Mouse (Mus musculus): ENCODE data around the gene 1810009A15Rik. TPM values are rescaled to one million over a fixed set of nuclear protein-coding genes. Genes with fewer than 3 reads are reported as not detected.

Gene 1810009A15Rik
- total RNA-seq, 1 experiment = 214 TPM

DNA sequence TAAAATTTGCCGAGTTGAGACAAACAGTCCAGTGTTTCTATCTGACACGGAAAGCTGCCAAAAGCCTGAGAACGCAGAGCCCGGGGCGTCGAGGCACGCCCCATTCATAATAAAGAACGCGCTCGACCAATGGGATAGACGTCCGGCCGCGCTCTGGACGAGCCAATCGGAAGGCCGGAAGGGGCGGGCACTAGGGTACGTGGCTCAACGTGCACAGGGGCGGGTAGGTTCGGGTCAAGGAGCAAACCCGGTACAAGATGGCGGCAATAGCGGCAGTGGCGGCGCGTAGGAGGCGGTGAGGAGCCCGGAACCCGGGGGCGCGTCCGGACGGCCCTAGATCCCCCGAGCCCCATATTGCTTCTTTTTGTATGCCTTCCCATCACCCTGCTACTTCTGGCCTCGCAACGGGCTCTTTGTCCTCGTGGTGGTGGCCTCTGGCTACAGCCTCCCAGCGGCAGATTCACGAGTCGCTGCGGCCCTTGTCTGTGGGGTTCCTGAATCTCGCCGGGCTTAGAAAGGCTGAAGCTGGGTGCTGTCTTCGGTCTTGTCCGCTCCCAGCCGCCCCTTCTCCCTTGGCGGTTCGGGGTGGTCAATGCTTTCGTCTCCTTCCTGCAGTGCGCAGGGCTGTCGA lies 9.3 kb downstream of the 1810009A15Rik start, which contains the start of gene Ganab:
Gene Ganab (plus strand): TSS at position 207 of the 631 bp plus-strand sequence.
- Histone ChIP-seq H3K4me1 (ENCODE audit: control insufficient read depth in 2 of 2, insufficient read depth in 2 of 2, low read length in 2 of 2, poor library complexity in 1 of 2) (peaks cover 2 to 4% of the 10 kb centered on the region in 2 experiments; a peak in 1 of 4 replicates), H3K4me3 (ENCODE audit: insufficient read depth in 1 of 2, low read depth in 1 of 2, low read length in 2 of 2, poor library complexity in 1 of 2, severe bottlenecking in 1 of 2) (peak within 1 kb of the TSS; percentile 96 to 100), H3K9ac (ENCODE audit: insufficient read depth, low read depth, low read length, poor library complexity, severe bottlenecking) (peak within 1 kb of the TSS; percentile 91), H3K27ac (ENCODE audit: insufficient read depth, low read depth, low read length, poor library complexity, severe bottlenecking) (peak within 1 kb of the TSS; percentile 91), H3K36me3 (ENCODE audit: control insufficient read depth, insufficient read depth, low read length, poor library complexity, severe bottlenecking) (peaks cover 21% of the 10 kb centered on the region), H3K9me3 (ENCODE audit: control insufficient read depth, insufficient read depth, low read depth, low read length) (no peaks in the 10 kb centered on the region)
- TF ChIP-seq HCFC1 (IDR thresholded peaks at IDR 0.05; ENCODE audit: borderline replicate concordance, insufficient read depth, low read length) (peak; percentile 54; the same call in 1 of the 2 replicates), CHD2 (IDR thresholded peaks at IDR 0.05; ENCODE audit: low read depth, low read length) (no peak)
- DNase-seq (ENCODE audit: low read depth, low spot score) = peak; percentile 95
- in situ Hi-C loops (cut with MboI; ENCODE audit: low sequenced_read_pairs in 2 of 2, unreplicated experiment in 2 of 2) = no loop called here

DNA sequence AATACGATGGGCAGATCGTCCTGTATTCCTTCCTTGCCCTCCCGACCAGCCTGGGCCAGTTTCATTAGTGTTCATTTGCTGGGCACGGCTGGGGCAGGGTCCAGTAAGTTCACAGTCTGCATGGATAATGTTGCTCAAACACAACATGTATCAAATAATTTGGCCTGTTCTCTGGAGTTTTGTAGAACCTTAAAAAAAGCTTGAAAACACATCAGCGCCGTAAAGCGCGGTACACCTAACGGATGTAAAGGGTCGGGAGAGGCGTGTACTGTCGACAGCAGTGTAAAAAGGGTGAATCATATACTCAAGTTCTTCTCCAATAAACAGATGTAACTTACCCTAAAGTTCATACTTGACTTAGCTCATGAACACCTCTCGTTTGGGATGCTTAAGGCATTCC lies 9.9 kb downstream of the 1810009A15Rik start:
- Histone ChIP-seq H3K27ac (ENCODE audit: insufficient read depth, low read depth, low read length, poor library complexity, severe bottlenecking) (peak overlapping the region; percentile 91), H3K4me1 (ENCODE audit: control insufficient read depth in 2 of 2, insufficient read depth in 2 of 2, low read length in 2 of 2, poor library complexity in 1 of 2) (peaks cover 2 to 4% of the 10 kb centered on the region in 2 experiments; a peak in 1 of 4 replicates), H3K9ac (ENCODE audit: insufficient read depth, low read depth, low read length, poor library complexity, severe bottlenecking) (peak overlapping the region; percentile 91), H3K4me3 (ENCODE audit: insufficient read depth in 1 of 2, low read depth in 1 of 2, low read length in 2 of 2, poor library complexity in 1 of 2, severe bottlenecking in 1 of 2) (peak overlapping the region; percentile 96 to 100), H3K36me3 (ENCODE audit: control insufficient read depth, insufficient read depth, low read length, poor library complexity, severe bottlenecking) (peaks cover 25% of the 10 kb centered on the region), H3K9me3 (ENCODE audit: control insufficient read depth, insufficient read depth, low read depth, low read length) (no peaks in the 10 kb centered on the region)
- TF ChIP-seq MAFK (IDR thresholded peaks at IDR 0.05; ENCODE audit: insufficient read depth, low read depth, low read length) (no peak), ZNF384 (IDR thresholded peaks at IDR 0.05; ENCODE audit: low read depth, low read length) (no peak), CHD2 (IDR thresholded peaks at IDR 0.05; ENCODE audit: low read depth, low read length) (0 out of 2 replicates have a peak, but pooled peaks have one; percentile 26), HCFC1 (IDR thresholded peaks at IDR 0.05; ENCODE audit: borderline replicate concordance, insufficient read depth, low read length) (no peak), ZC3H11A (IDR thresholded peaks at IDR 0.05; ENCODE audit: borderline replicate concordance, low read depth, low read length) (no peak)
- no peak for DNase-seq (ENCODE audit: low read depth, low spot score)
- in situ Hi-C loops (cut with MboI; ENCODE audit: low sequenced_read_pairs in 2 of 2, unreplicated experiment in 2 of 2) = no loop called here

DNA sequence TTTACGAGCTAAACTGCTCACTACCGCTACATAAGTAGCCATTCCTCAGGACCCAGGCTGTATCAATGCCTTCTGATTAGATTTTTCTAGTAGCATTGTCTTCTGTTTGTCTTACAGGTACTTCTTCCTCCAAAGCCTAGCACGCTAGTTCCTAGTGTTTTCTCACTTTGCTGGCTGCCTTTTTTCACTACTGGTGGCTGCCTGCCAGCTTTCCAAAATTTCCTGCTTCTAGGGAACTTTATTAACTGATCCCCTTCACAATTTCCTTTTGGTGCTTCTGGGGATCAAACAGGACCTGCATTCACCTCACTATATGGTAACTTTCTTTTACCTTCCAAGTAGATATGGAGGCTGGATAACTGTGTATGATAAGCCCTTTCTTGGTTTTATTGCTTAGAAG lies 10.4 kb downstream of the 1810009A15Rik start:
- Histone ChIP-seq H3K4me3 (ENCODE audit: insufficient read depth in 1 of 2, low read depth in 1 of 2, low read length in 2 of 2, poor library complexity in 1 of 2, severe bottlenecking in 1 of 2) (peak overlapping the region; percentile 96 to 100; a peak in 3 of 4 replicates), H3K4me1 (ENCODE audit: control insufficient read depth in 2 of 2, insufficient read depth in 2 of 2, low read length in 2 of 2, poor library complexity in 1 of 2) (0 out of 4 replicates have a peak, but pooled peaks cover 0 to 4% of the 10 kb centered on the region in 2 experiments), H3K9me3 (ENCODE audit: control insufficient read depth, insufficient read depth, low read depth, low read length) (no peaks in the 10 kb centered on the region), H3K27ac (ENCODE audit: insufficient read depth, low read depth, low read length, poor library complexity, severe bottlenecking) (no peak overlapping the region), H3K36me3 (ENCODE audit: control insufficient read depth, insufficient read depth, low read length, poor library complexity, severe bottlenecking) (peaks cover 25% of the 10 kb centered on the region), H3K9ac (ENCODE audit: insufficient read depth, low read depth, low read length, poor library complexity, severe bottlenecking) (peak overlapping the region; percentile 91; the same call in 1 of the 2 replicates)
- in situ Hi-C loops (cut with MboI; ENCODE audit: low sequenced_read_pairs in 2 of 2, unreplicated experiment in 2 of 2) = no loop called here
- no peak for TF ChIP-seq HCFC1 (IDR thresholded peaks at IDR 0.05; ENCODE audit: borderline replicate concordance, insufficient read depth, low read length)
- no peak for TF ChIP-seq ZC3H11A (IDR thresholded peaks at IDR 0.05; ENCODE audit: borderline replicate concordance, low read depth, low read length)
- TF ChIP-seq MAFK (IDR thresholded peaks at IDR 0.05; ENCODE audit: insufficient read depth, low read depth, low read length) = no peak
- TF ChIP-seq ZNF384 (IDR thresholded peaks at IDR 0.05; ENCODE audit: low read depth, low read length) = no peak
- DNase-seq (ENCODE audit: low read depth, low spot score) = no peak

DNA sequence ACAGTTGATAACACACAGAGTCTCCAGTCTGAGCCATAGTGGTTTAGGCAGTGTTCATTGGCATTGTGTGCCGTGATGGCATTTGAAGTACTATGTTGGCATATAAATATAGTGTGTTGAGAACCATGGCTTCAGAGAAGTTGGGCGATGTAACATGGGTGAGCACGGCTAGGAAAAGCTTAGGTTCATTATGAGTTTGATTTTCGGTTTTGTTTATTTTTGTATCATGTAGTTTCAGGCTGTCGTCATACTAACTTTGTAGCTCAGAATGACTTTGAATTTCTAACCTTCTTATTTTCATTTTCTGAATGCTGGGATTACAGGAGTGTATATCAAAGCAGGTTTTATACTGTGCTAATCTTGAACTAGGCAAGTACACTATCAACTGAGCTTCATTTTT lies 14.8 kb downstream of the 1810009A15Rik start:
- TF ChIP-seq ZC3H11A (IDR thresholded peaks at IDR 0.05; ENCODE audit: borderline replicate concordance, low read depth, low read length) (no peak), ZNF384 (IDR thresholded peaks at IDR 0.05; ENCODE audit: low read depth, low read length) (no peak), MAFK (IDR thresholded peaks at IDR 0.05; ENCODE audit: insufficient read depth, low read depth, low read length) (no peak), HCFC1 (IDR thresholded peaks at IDR 0.05; ENCODE audit: borderline replicate concordance, insufficient read depth, low read length) (no peak), CHD2 (IDR thresholded peaks at IDR 0.05; ENCODE audit: low read depth, low read length) (no peak)
- Histone ChIP-seq H3K4me3 (ENCODE audit: insufficient read depth in 1 of 2, low read depth in 1 of 2, low read length in 2 of 2, poor library complexity in 1 of 2, severe bottlenecking in 1 of 2) (no peak overlapping the region), H3K27ac (ENCODE audit: insufficient read depth, low read depth, low read length, poor library complexity, severe bottlenecking) (no peak overlapping the region), H3K9ac (ENCODE audit: insufficient read depth, low read depth, low read length, poor library complexity, severe bottlenecking) (no peak overlapping the region), H3K4me1 (ENCODE audit: control insufficient read depth in 2 of 2, insufficient read depth in 2 of 2, low read length in 2 of 2, poor library complexity in 1 of 2) (no peaks in the 10 kb centered on the region), H3K9me3 (ENCODE audit: control insufficient read depth, insufficient read depth, low read depth, low read length) (no peaks in the 10 kb centered on the region), H3K36me3 (ENCODE audit: control insufficient read depth, insufficient read depth, low read length, poor library complexity, severe bottlenecking) (peaks cover 37% of the 10 kb centered on the region)
- in situ Hi-C loops (cut with MboI; ENCODE audit: low sequenced_read_pairs in 2 of 2, unreplicated experiment in 2 of 2) = loop anchor here in 1 of 2 experiments (25.0 kb wide), 1 partner anchor 1709 kb away; the partner anchor contains the start of genes Ddb1 and Tkfc
- DNase-seq (ENCODE audit: low read depth, low spot score) = no peak

Measured in ES-E14 (cell line).